Mouse (Mus musculus) lung, postnatal 0 days (tissue): ENCODE data around the gene Nampt.

Experiments
- CTCF ChIP-seq: IDR thresholded peaks from 2 replicates; pipeline ENCODE4 v1.5.1; 2016; ENCODE audit warnings: antibody characterized with exemption, mild to moderate bottlenecking
- EP300 ChIP-seq: IDR thresholded peaks from 2 replicates; pipeline ENCODE4 v1.6.1; 2016; ENCODE audit warnings: antibody characterized with exemption, mild to moderate bottlenecking, control low read depth

GRCm38 (mm10) chr12:32877964-32878571, 58.7 kb downstream of the Nampt start:
- TF ChIP-seq CTCF (no peak), EP300 (no peak)
